Mouse (Mus musculus): ENCODE measurements around the gene Dglucy. TPM values are rescaled to one million over a fixed set of nuclear protein-coding genes. Genes with fewer than 3 reads are reported as not detected.
"Not testable (repeated sequence)": the region's sequence is repeated elsewhere in the genome, so short reads cannot be mapped to it uniquely, and the experiment has no call there.

Dglucy gene
- total RNA-seq, 2 experiments from 2014 or later: 9.6 to 10.3 TPM

DNA sequence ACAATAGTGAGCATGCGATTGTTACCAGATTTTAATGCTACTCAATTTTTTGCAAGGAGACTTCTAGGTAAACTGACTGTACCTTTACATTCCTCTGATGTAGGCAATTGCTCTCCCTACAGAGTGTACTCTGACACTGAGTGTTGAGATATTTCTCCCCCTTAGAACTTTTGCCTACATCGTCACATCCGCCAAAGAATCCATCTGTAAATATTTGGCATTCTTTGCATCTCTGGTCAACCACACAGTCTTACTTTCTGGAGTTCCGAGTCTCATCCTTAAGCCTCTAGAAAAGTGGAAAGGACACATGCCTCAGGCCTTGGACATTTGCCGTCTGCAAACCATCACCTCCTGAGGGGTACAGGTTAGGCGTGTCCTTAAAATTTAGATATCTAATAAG lies 1.9 kb upstream of the Dglucy start:
- intact Hi-C loops (cut with DNase I): loop anchor here (5.0 kb wide), 1 partner anchor 60 kb away; no protein-coding TSS in a partner anchor
- DNase-seq (ENCODE audit: low spot score in 2 of 2): no peak

GRCm38 (mm10) chr12:100778276-100778933 lies 452 bp upstream of the Dglucy start:
- DNase-seq (ENCODE audit: low spot score in 2 of 2): no peak
- intact Hi-C loops (cut with DNase I): loop anchor here (5.0 kb wide), 1 partner anchor 59 kb away; no protein-coding TSS in a partner anchor

- intact Hi-C loops (cut with DNase I): no loop called here
- DNase-seq (ENCODE audit: low spot score in 2 of 2): no peak
These were observed 1.6 kb downstream of the Dglucy start for GRCm38 (mm10) chr12:100780416-100780815.

DNA sequence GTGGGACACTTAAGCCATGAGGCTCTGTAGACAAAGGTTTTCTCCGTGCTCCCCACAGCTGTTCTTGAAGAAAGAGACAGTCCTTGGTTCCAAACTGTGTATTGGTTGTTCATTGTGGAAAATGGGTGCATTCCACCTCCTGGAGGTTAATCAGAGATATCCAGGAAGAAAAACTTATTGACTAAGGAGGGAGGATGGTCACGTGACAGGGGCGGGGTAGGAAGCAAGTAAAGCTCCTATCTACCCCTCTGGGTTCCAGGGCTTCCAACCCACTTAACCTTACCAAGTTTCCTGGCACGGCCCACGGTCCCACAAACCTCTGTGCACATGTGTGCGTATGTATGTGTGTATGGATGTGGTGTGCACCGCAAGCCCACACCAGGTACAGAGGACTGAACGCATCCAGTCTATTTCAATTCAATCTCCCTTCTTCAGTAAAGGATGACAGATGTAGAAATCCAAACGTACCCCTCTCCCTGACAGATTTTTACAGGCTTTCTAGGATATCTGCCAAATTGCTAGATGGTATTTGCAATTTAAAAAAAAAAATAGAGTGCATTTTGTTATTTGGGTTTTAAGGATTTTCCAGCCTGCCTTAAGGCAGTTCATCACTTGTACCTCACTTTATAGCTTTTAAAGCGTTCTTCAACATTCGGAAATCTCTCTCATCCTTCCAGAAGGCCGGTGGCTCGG lies 2.7 kb downstream of the Dglucy start:
- intact Hi-C loops (cut with DNase I): no loop called here
- no peak for DNase-seq (ENCODE audit: low spot score in 2 of 2)

- no peak for DNase-seq (ENCODE audit: low spot score in 2 of 2)
- intact Hi-C loops (cut with DNase I): no loop called here
These were observed 5.3 kb downstream of the Dglucy start for GRCm38 (mm10) chr12:100784152-100784551.

DNA sequence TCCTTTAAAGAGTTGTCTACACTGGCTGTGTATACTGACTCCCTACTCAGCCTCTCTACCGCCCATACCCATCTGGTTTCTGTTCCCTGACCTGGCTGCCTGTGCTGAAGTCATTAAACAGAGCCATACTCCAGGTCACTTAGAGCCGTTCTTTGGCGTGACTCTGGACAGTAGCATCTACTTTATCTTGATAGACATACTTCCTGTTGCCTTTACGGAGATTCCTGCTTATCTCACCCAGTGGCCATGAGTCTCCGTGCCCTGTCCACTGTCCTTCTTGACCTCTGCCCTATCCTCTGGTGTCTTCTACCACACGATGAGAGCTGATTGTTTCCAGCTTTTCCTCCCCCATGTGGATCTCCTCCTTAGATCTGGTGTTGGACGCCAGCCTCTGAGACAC lies 6.5 kb downstream of the Dglucy start:
- intact Hi-C loops (cut with DNase I): no loop called here
- DNase-seq (ENCODE audit: low spot score in 2 of 2): no peak

DNA sequence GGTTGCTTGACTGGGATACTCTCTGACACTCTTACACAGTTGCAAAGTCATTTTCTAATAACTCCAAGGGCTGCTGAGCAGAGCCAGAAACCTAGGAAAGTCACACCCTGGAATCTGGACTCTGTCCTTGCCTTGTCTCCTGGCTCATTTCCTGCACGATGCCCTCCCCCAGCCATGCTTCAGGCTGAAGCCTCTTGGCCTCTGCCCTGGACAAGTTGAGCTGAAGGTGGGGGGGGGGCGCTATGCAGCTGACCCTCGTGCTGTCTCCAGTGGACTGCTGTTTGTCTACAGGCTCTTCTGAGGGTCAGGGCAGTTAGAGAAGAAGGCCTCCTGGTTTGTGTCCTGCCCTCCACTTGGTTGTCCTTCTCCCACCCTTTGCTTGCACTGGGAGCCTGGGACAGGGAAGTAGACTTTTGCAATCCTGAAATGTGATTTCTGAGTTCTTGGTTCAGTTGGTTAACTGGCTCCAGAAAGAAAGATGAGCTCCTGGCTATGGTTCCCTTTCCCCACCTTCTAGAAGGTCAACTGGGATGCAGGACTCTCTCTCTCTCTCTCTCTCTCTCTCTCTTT lies 11.2 kb downstream of the Dglucy start:
- intact Hi-C loops (cut with DNase I): no loop called here
- DNase-seq (ENCODE audit: low spot score in 2 of 2): no peak

- intact Hi-C loops (cut with DNase I): no loop called here
- no peak for DNase-seq (ENCODE audit: low spot score in 2 of 2)
These were observed 12.6 kb downstream of the Dglucy start for GRCm38 (mm10) chr12:100791425-100791824.

- no peak for DNase-seq (ENCODE audit: low spot score in 2 of 2)
- intact Hi-C loops (cut with DNase I): no loop called here
These were observed 15.8 kb downstream of the Dglucy start for GRCm38 (mm10) chr12:100794450-100795230.

DNA sequence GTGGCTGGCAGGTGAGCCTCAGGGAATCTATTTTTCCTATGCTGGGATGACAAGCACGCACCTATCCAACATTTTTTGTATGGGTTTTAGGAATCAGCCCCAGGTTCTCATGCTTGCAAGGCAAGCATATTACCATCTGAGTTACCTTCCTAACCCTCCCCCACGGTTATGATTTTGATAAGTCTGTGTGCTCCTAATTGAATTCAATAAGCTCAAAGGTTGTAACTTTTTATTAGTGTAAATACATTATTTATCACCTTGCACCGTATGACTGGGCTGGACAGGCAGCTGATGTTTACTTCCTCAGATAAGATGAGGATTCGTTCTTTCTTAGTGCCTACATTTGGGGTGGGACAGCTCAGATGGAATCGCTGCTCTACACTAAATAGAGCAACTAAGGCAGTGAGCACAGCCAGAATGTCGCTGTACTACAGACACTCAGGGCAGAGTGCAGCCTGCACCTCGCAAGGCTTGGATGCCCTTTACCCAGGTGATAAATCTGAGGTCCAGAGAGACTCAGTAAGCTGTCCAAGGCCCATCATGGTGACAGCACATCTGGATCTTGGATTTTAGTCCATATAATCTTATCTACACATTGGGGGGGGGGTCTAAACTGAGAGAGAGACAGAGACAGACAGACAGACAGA lies 16.7 kb downstream of the Dglucy start:
- intact Hi-C loops (cut with DNase I): no loop called here
- no peak for DNase-seq (ENCODE audit: low spot score in 2 of 2)

DNA sequence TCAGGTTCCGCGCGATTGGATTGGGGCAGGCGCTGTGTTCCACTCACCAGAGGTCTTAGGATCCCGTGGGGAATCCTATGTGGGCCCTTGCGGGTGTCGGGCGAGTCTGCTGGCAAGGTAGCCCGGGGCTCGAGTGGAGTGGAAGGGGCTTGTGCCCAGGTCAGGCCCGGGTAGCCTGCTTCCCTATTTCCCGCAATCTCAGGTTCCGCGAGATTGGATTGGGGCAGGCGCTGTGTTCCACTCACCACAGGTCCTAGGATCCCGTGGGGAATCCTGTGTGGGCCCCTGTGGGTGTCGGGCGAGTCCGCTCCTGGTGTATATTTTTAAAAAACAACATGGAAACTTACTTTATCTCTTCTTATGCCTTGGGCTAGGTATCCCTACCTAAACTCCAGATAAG lies 24.5 kb downstream of the Dglucy start:
- DNase-seq (ENCODE audit: low spot score in 2 of 2); intact Hi-C loops (cut with DNase I): not testable (repeated sequence)

- intact Hi-C loops (cut with DNase I): no loop called here
- DNase-seq (ENCODE audit: low spot score in 2 of 2): no peak
These were observed 28.4 kb downstream of the Dglucy start for GRCm38 (mm10) chr12:100807280-100807679.

DNA sequence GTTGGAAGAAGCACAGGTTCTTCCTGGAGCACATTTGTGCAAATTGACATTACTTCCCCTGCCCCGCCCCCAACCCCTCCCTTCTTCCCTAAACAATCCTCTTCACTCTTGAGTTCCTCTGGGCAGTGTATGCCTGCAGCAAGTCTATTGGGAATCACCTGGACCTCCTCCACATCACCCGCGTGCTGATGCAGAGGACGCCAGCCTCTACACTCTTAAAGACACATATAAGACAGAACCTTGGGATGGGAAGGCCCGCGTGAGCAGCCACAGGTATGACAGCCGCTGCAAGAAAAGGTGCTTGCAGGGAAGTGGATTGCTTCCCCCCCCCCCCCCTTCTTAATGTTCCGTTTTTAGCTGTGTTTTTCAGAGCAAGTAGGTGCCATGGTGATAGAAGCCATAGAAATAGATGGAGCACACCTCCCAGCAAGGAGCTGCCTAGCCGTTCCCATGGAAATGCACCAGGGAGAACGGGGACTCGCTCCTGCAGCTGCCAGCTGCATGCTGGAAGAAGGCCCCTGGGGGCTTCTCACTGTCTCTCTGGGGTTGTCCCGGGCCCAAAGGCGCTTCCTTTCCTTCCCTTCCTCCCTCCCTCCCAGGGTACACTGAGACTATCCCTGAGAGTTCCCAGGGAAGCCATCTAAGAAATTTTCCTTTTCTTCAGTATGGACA lies 29.9 kb downstream of the Dglucy start:
- DNase-seq (ENCODE audit: low spot score in 2 of 2): peak; percentile 63 to 66
- intact Hi-C loops (cut with DNase I): no loop called here

- intact Hi-C loops (cut with DNase I): no loop called here
- no peak for DNase-seq (ENCODE audit: low spot score in 2 of 2)
These were observed 31.7 kb downstream of the Dglucy start for GRCm38 (mm10) chr12:100810542-100810941.

- DNase-seq (ENCODE audit: low spot score in 2 of 2): peak; percentile 31 to 42
- intact Hi-C loops (cut with DNase I): no loop called here
These were observed 35.0 kb downstream of the Dglucy start for GRCm38 (mm10) chr12:100813901-100814300.

GRCm38 (mm10) chr12:100814671-100815070 lies 35.8 kb downstream of the Dglucy start:
- no peak for DNase-seq (ENCODE audit: low spot score in 2 of 2)

DNA sequence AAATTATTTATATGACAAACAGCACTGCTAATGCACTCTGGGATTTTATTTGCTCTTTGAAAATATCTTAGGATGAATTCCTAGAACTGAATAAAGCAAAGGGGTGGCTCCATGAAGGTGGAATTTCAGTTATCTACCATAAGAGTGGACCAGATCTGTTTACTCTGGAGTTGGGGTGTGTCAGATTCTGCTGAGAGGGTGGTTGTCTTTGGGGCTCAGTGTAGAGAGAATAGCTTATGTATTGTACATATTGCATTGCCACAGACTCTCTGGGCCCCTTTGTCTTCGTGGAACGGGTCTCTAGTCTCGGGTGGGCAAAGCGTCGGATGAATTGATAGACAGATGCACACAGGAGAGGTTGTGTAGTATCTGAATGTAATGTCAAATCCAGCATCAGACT lies 38.0 kb downstream of the Dglucy start:
- intact Hi-C loops (cut with DNase I): no loop called here

More at GRCm38 (mm10) chr12:100814671-100815070, 35.8 kb downstream of the Dglucy start:
- intact Hi-C loops (cut with DNase I): no loop called here

DNA sequence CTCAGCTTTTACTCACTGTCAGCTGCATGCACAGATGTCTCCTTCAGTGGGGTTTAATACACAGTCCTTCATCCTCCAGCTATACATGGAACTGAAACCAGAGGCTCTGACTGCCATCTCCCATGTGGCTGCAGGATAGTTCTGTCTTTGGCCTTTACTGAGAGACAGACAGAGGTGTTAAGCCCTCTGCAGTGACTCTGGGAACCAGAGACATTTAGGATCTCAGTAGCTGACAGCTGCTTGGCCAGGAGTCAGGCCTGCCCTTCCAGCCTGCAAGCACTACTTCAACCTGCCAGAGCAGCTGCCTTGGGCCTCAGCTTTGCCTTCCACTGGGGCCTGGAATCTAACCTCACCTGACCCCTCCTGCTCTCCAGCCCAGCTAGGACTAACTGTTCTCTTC lies 41.1 kb downstream of the Dglucy start:
- intact Hi-C loops (cut with DNase I): no loop called here
- peak in 1 of 2 experiments; percentile 1 for DNase-seq (ENCODE audit: low spot score in 2 of 2)

More for the DNA sequence above, 38.0 kb downstream of the Dglucy start:
- DNase-seq (ENCODE audit: low spot score in 2 of 2): no peak

DNA sequence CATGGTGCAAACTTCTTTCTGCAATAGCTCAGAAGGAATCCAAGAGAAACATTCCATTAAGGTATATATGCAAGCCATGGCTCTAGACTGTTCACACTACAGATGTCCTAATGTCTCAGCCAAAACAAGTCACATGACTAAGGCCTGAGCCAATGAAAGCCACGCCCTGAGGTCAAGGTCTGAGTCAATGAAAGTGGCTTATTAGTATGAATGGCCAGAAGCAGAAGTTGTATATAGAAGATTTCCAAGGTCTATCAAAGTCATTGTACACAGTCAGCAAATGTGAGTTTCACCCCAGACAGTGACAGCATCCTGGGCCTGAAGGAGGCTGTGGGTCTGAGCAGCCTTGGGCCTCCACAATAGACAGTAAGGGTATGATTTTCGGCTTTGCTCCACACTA lies 52.2 kb downstream of the Dglucy start:
- peak in 1 of 2 experiments; percentile 0 for DNase-seq (ENCODE audit: low spot score in 2 of 2)
- intact Hi-C loops (cut with DNase I): no loop called here

Data from left cerebral cortex, postnatal 25 days (tissue).